Mouse (Mus musculus): Measurements from ENCODE around the gene Ier3.

Ier3 gene

GRCm38 (mm10) chr17:35836991-35837422 lies 15.5 kb downstream of the Ier3 start:
- DNase-seq: peak; percentile 98

GRCm38 (mm10) chr17:35837487-35837886 lies 16.0 kb downstream of the Ier3 start:
- DNase-seq: peak; percentile 87

GRCm38 (mm10) chr17:35838122-35838544 lies 16.6 kb downstream of the Ier3 start, which contains the start of gene Tubb5:
Tubb5 (minus strand) TSS chr17:35838306.
- peak; percentile 98 for DNase-seq

- DNase-seq: peak; percentile 41
Observed at GRCm38 (mm10) chr17:35838570-35838969, 17.1 kb downstream of the Ier3 start.

GRCm38 (mm10) chr17:35839002-35839401 lies 17.5 kb downstream of the Ier3 start:
- peak; percentile 34 for DNase-seq

GRCm38 (mm10) chr17:35840561-35840960 lies 19.1 kb downstream of the Ier3 start:
- DNase-seq: no peak

- DNase-seq: peak; percentile 99
Observed at GRCm38 (mm10) chr17:35841076-35841950, 19.8 kb downstream of the Ier3 start, which contains the start of gene Mdc1. Mdc1 (plus strand) TSS chr17:35841515.

- peak; percentile 37 for DNase-seq
Observed at GRCm38 (mm10) chr17:35842006-35842405, 20.5 kb downstream of the Ier3 start.

- DNase-seq: no peak
Observed at GRCm38 (mm10) chr17:35843514-35843913, 22.0 kb downstream of the Ier3 start.

GRCm38 (mm10) chr17:35848112-35848511 lies 26.6 kb downstream of the Ier3 start:
- DNase-seq: no peak

GRCm38 (mm10) chr17:35850974-35851373 lies 29.5 kb downstream of the Ier3 start:
- DNase-seq: no peak

GRCm38 (mm10) chr17:35859371-35859770 lies 37.9 kb downstream of the Ier3 start:
- no peak for DNase-seq

- DNase-seq: no peak
Observed at GRCm38 (mm10) chr17:35859835-35860234, 38.4 kb downstream of the Ier3 start.

- no peak for DNase-seq
Observed at GRCm38 (mm10) chr17:35860831-35861197, 39.3 kb downstream of the Ier3 start.

GRCm38 (mm10) chr17:35861198-35861857 lies 39.8 kb downstream of the Ier3 start, which contains the start of gene Nrm:
Nrm (plus strand) TSS chr17:35861318.
- DNase-seq: peak; percentile 87

- no peak for DNase-seq
Observed at GRCm38 (mm10) chr17:35864832-35865353, 43.4 kb downstream of the Ier3 start.

- DNase-seq: peak; percentile 60
Observed at GRCm38 (mm10) chr17:35865481-35866280, 44.2 kb downstream of the Ier3 start, which contains the start of gene Ppp1r18. Ppp1r18 (plus strand) TSS chr17:35865593.

GRCm38 (mm10) chr17:35866281-35866831 lies 44.9 kb downstream of the Ier3 start:
- DNase-seq: peak; percentile 66

GRCm38 (mm10) chr17:35866911-35867890 lies 45.7 kb downstream of the Ier3 start:
- peak; percentile 78 for DNase-seq

GRCm38 (mm10) chr17:35868165-35868820 lies 46.8 kb downstream of the Ier3 start:
- DNase-seq: peak; percentile 78
